Mouse (Mus musculus) G1E-ER4 (cell line): ENCODE results near the gene Ctdspl2. TPM values are rescaled to one million over a fixed set of nuclear protein-coding genes. Genes with fewer than 3 reads are reported as not detected.

Experiments
- GATA1 ChIP-seq: IDR thresholded peaks from one replicate; pipeline ENCODE4 v1.8.0; 2012; ENCODE audit warnings: low read length, inconsistent platforms
- polyA plus RNA-seq: library from polyadenylated mRNA; stranded (reverse); fragments of >175 nt; gene quantifications from 2 replicates; pipeline ENCODE4 v1.2.3, GENCODE M21; 2012

The Ctdspl2 gene
- polyA plus RNA-seq, 1 experiment, result 2.8 TPM

- TF ChIP-seq GATA1, result no peak
Observed at GRCm38 (mm10) chr2:122028756-122029700, 73.2 kb downstream of the Ctdspl2 start.

GRCm38 (mm10) chr2:122031970-122032369 is 76.2 kb downstream of the Ctdspl2 start:
- no peak for TF ChIP-seq GATA1

GRCm38 (mm10) chr2:122036064-122036463 is 80.3 kb downstream of the Ctdspl2 start:
- TF ChIP-seq GATA1, result peak; percentile 70

GRCm38 (mm10) chr2:122043926-122044325 is 88.1 kb downstream of the Ctdspl2 start:
- TF ChIP-seq GATA1, result no peak

GRCm38 (mm10) chr2:122059365-122060115 is 103.7 kb downstream of the Ctdspl2 start:
- no peak for TF ChIP-seq GATA1

Other genes with a start within 250 kb of the Ctdspl2 start
- 12.6 and 16.7 TPM in 2 replicates for gene Frmd5, start 148.9 kb upstream of the Ctdspl2 start, polyA plus RNA-seq
- 20.0 and 21.8 TPM in 2 replicates for gene Casc4, start 89.0 kb upstream of the Ctdspl2 start, polyA plus RNA-seq
- gene Mageb3, start 91 bp downstream of the Ctdspl2 start, polyA plus RNA-seq, result 0.03 TPM in 1 of 2 replicates, not detected in the other
- gene Eif3j1, start 72.5 kb downstream of the Ctdspl2 start, polyA plus RNA-seq, result 45.1 and 53.2 TPM in 2 replicates
- 0.81 and 1.2 TPM in 2 replicates for gene Spg11, start 162.4 kb downstream of the Ctdspl2 start, polyA plus RNA-seq
- gene B2m, start 191.7 kb downstream of the Ctdspl2 start, polyA plus RNA-seq, result 10.8 and 19.6 TPM in 2 replicates
- gene Trim69, start 204.7 kb downstream of the Ctdspl2 start, polyA plus RNA-seq, result not detected in 2 replicates
- gene Patl2, start 230.2 kb downstream of the Ctdspl2 start, polyA plus RNA-seq, result 0.10 and 0.19 TPM in 2 replicates
- gene Terb2, start 230.3 kb downstream of the Ctdspl2 start, polyA plus RNA-seq, result not detected in 2 replicates